Mouse (Mus musculus) lung, embryonic 15.5 days (tissue): Measurements from ENCODE around the gene 1700024G13Rik. TPM values are rescaled to one million over a fixed set of nuclear protein-coding genes. Genes with fewer than 3 reads are reported as not detected.
"Not testable (repeated sequence)": the region's sequence is repeated elsewhere in the genome, so short reads cannot be mapped to it uniquely, and the experiment has no call there.

Experiments used
- ATAC-seq: fragments of 200-750 bp; cut with Nextera tagmentation; 2 replicates; pipeline ENCODE4 v1.8.0; 2017; ENCODE audit warnings: moderate number of reproducible peaks, borderline replicate concordance; ENCODE audit not compliant: low FRiP score, low TSS enrichment; ENCODE audit errors: extremely low read depth
- H3K27ac ChIP-seq: fragments of 300-500 bp; sonication (generic); 2 replicates; pipeline ENCODE4 v1.5.1; 2015; ENCODE audit warnings: moderate library complexity, mild to moderate bottlenecking, inconsistent platforms
- H3K27me3 ChIP-seq: fragments of 300-500 bp; sonication (generic); 2 replicates; pipeline ENCODE4 v1.6.1; 2015; ENCODE audit warnings: inconsistent platforms
- H3K36me3 ChIP-seq: fragments of 300-500 bp; sonication (generic); 2 replicates; pipeline ENCODE4 v1.6.1; 2015; ENCODE audit warnings: inconsistent platforms
- H3K4me1 ChIP-seq: fragments of 300-500 bp; sonication (generic); 2 replicates; pipeline ENCODE4 v1.6.1; 2015; ENCODE audit warnings: inconsistent platforms
- H3K4me2 ChIP-seq: fragments of 300-500 bp; sonication (generic); 2 replicates; pipeline ENCODE4 v1.6.1; 2015; ENCODE audit warnings: inconsistent platforms, mild to moderate bottlenecking, moderate library complexity
- H3K4me3 ChIP-seq: fragments of 300-500 bp; sonication (generic); 2 replicates; pipeline ENCODE4 v1.5.1; 2015; ENCODE audit warnings: mild to moderate bottlenecking, inconsistent platforms
- H3K9ac ChIP-seq: fragments of 300-500 bp; sonication (generic); 2 replicates; pipeline ENCODE4 v1.6.1; 2015; ENCODE audit warnings: inconsistent platforms
- H3K9me3 ChIP-seq: fragments of 300-500 bp; sonication (generic); 2 replicates; pipeline ENCODE4 v1.6.1; 2016; ENCODE audit warnings: inconsistent platforms
- WGBS: fragments of 180-500 bp; shearing (Covaris S2); methylation state at CpG from one replicate; pipeline ENCODE4 v1.1.7; 2015; 5-methylcytosine and 5-hydroxymethylcytosine counted together
- polyA plus RNA-seq: library from polyadenylated mRNA; unstranded; fragments of >200 nt; fragmentation: Nextera tagmentation; extraction: Ambion mirVana; gene quantifications from 2 replicates; pipeline ENCODE4 v1.2.1, GENCODE M21; 2015

Gene 1700024G13Rik
- polyA plus RNA-seq, 1 experiment from 2014 or later: 0.41 TPM

- ATAC-seq: no peak
- Histone ChIP-seq H3K36me3 (no peaks in the 10 kb centered on the region), H3K4me1 (no peaks in the 10 kb centered on the region), H3K27ac (no peak overlapping the region), H3K9ac (no peak overlapping the region), H3K4me2 (no peak overlapping the region), H3K9me3 (no peaks in the 10 kb centered on the region), H3K4me3 (no peak overlapping the region), H3K27me3 (no peaks in the 10 kb centered on the region)
- 88% methylated on average over 2 of the region's 2 CpGs for WGBS
These were observed 15.7 kb downstream of the 1700024G13Rik start for GRCm38 (mm10) chr14:32372510-32372909.

- H3K4me1 ChIP-seq: no peaks in the 10 kb centered on the region
- 32% methylated on average over 7 of the region's 7 CpGs for WGBS
- H3K4me2 ChIP-seq: no peak overlapping the region
- H3K27me3 ChIP-seq: no peaks in the 10 kb centered on the region
- H3K36me3 ChIP-seq: no peaks in the 10 kb centered on the region
- H3K9me3 ChIP-seq: no peaks in the 10 kb centered on the region
- no peak overlapping the region for H3K27ac ChIP-seq
- no peak overlapping the region for H3K9ac ChIP-seq
- no peak overlapping the region for H3K4me3 ChIP-seq
- no peak for ATAC-seq
These were observed 18.4 kb downstream of the 1700024G13Rik start for GRCm38 (mm10) chr14:32369756-32370155.

- no peaks in the 10 kb centered on the region for H3K36me3 ChIP-seq
- H3K27ac ChIP-seq: no peak overlapping the region
- no peak overlapping the region for H3K4me3 ChIP-seq
- H3K9ac ChIP-seq: no peak overlapping the region
- H3K9me3 ChIP-seq: no peaks in the 10 kb centered on the region
- no peaks in the 10 kb centered on the region for H3K4me1 ChIP-seq
- ATAC-seq: no peak
- no peaks in the 10 kb centered on the region for H3K27me3 ChIP-seq
- no peak overlapping the region for H3K4me2 ChIP-seq
- WGBS: 61% methylated on average over 7 of the region's 7 CpGs
These were observed 23.8 kb downstream of the 1700024G13Rik start for GRCm38 (mm10) chr14:32364359-32364758.

GRCm38 (mm10) chr14:32351181-32351920 is 36.8 kb downstream of the 1700024G13Rik start:
- not testable (repeated sequence) for H3K4me1 ChIP-seq, H3K4me2 ChIP-seq, H3K9me3 ChIP-seq, ATAC-seq, H3K27me3 ChIP-seq, H3K27ac ChIP-seq, H3K4me3 ChIP-seq, H3K9ac ChIP-seq, H3K36me3 ChIP-seq
- 26% methylated on average over 6 of the region's 6 CpGs for WGBS

- Histone ChIP-seq H3K9me3 (no peaks in the 10 kb centered on the region), H3K27me3 (no peaks in the 10 kb centered on the region), H3K9ac (no peak overlapping the region), H3K4me3 (no peak overlapping the region), H3K27ac (no peak overlapping the region), H3K36me3 (no peaks in the 10 kb centered on the region), H3K4me2 (no peak overlapping the region), H3K4me1 (no peaks in the 10 kb centered on the region)
- 88% methylated on average over 9 of the region's 9 CpGs for WGBS
- no peak for ATAC-seq
These were observed 40.9 kb downstream of the 1700024G13Rik start for GRCm38 (mm10) chr14:32347307-32347706.

- Histone ChIP-seq H3K4me2 (no peak overlapping the region), H3K27ac (no peak overlapping the region), H3K4me1 (no peaks in the 10 kb centered on the region), H3K36me3 (no peaks in the 10 kb centered on the region), H3K9ac (no peak overlapping the region), H3K9me3 (no peaks in the 10 kb centered on the region), H3K27me3 (no peaks in the 10 kb centered on the region), H3K4me3 (no peak overlapping the region)
- peak; percentile 11; the same call in 1 of the 2 replicates for ATAC-seq
- WGBS: 73% methylated on average over 9 of the region's 10 CpGs
These were observed 43.5 kb downstream of the 1700024G13Rik start for GRCm38 (mm10) chr14:32344694-32345093.

- no peak for ATAC-seq
- WGBS: 86% methylated on average over 7 of the region's 7 CpGs
- no peaks in the 10 kb centered on the region for H3K9me3 ChIP-seq
- no peak overlapping the region for H3K4me2 ChIP-seq
- H3K27ac ChIP-seq: no peak overlapping the region
- no peaks in the 10 kb centered on the region for H3K36me3 ChIP-seq
- no peak overlapping the region for H3K9ac ChIP-seq
- no peak overlapping the region for H3K4me3 ChIP-seq
- no peaks in the 10 kb centered on the region for H3K27me3 ChIP-seq
- H3K4me1 ChIP-seq: no peaks in the 10 kb centered on the region
These were observed 44.0 kb downstream of the 1700024G13Rik start for GRCm38 (mm10) chr14:32344176-32344575.

- no peak for ATAC-seq
- H3K4me2 ChIP-seq: no peak overlapping the region
- H3K4me1 ChIP-seq: no peaks in the 10 kb centered on the region
- H3K9me3 ChIP-seq: no peaks in the 10 kb centered on the region
- H3K27me3 ChIP-seq: no peaks in the 10 kb centered on the region
- H3K36me3 ChIP-seq: no peaks in the 10 kb centered on the region
- H3K9ac ChIP-seq: no peak overlapping the region
- WGBS: 93% methylated on average over 7 of the region's 7 CpGs
- H3K4me3 ChIP-seq: no peak overlapping the region
- H3K27ac ChIP-seq: no peak overlapping the region
These were observed 46.4 kb downstream of the 1700024G13Rik start for GRCm38 (mm10) chr14:32341823-32342222.

GRCm38 (mm10) chr14:32336547-32336946 is 51.6 kb downstream of the 1700024G13Rik start:
- 75% methylated on average over 11 of the region's 11 CpGs for WGBS
- H3K4me1 ChIP-seq: no peaks in the 10 kb centered on the region
- no peak overlapping the region for H3K27ac ChIP-seq
- H3K36me3 ChIP-seq: no peaks in the 10 kb centered on the region
- H3K4me3 ChIP-seq: no peak overlapping the region
- no peak for ATAC-seq
- no peaks in the 10 kb centered on the region for H3K9me3 ChIP-seq
- H3K27me3 ChIP-seq: no peaks in the 10 kb centered on the region
- H3K4me2 ChIP-seq: no peak overlapping the region
- H3K9ac ChIP-seq: no peak overlapping the region

- no peaks in the 10 kb centered on the region for H3K9me3 ChIP-seq
- H3K27me3 ChIP-seq: no peaks in the 10 kb centered on the region
- H3K36me3 ChIP-seq: no peaks in the 10 kb centered on the region
- no peak overlapping the region for H3K4me2 ChIP-seq
- H3K4me1 ChIP-seq: no peaks in the 10 kb centered on the region
- WGBS: 72% methylated on average over 6 of the region's 6 CpGs
- no peak overlapping the region for H3K27ac ChIP-seq
- H3K9ac ChIP-seq: no peak overlapping the region
- H3K4me3 ChIP-seq: no peak overlapping the region
- no peak for ATAC-seq
These were observed 52.2 kb downstream of the 1700024G13Rik start for GRCm38 (mm10) chr14:32336021-32336420.

GRCm38 (mm10) chr14:32332515-32333445 is 55.4 kb downstream of the 1700024G13Rik start:
- Histone ChIP-seq H3K27ac (no peak overlapping the region), H3K27me3 (no peaks in the 10 kb centered on the region), H3K4me2 (no peak overlapping the region), H3K36me3 (no peaks in the 10 kb centered on the region), H3K9ac (no peak overlapping the region), H3K9me3 (no peaks in the 10 kb centered on the region), H3K4me1 (no peaks in the 10 kb centered on the region), H3K4me3 (no peak overlapping the region)
- ATAC-seq: no peak
- WGBS: 85% methylated on average over 20 of the region's 20 CpGs

- no peak overlapping the region for H3K4me2 ChIP-seq
- no peaks in the 10 kb centered on the region for H3K27me3 ChIP-seq
- H3K27ac ChIP-seq: no peak overlapping the region
- H3K9me3 ChIP-seq: no peaks in the 10 kb centered on the region
- no peak overlapping the region for H3K4me3 ChIP-seq
- no peak overlapping the region for H3K9ac ChIP-seq
- no peak for ATAC-seq
- H3K36me3 ChIP-seq: no peaks in the 10 kb centered on the region
- H3K4me1 ChIP-seq: no peaks in the 10 kb centered on the region
- WGBS: 79% methylated on average over 9 of the region's 9 CpGs
These were observed 60.8 kb downstream of the 1700024G13Rik start for GRCm38 (mm10) chr14:32327366-32327765.
